Mouse (Mus musculus): ENCODE measurements around the gene Frmpd1. TPM values are rescaled to one million over a fixed set of nuclear protein-coding genes. Genes with fewer than 3 reads are reported as not detected.
A peak's percentile ranks its signal among the peaks of the same experiment; 100 is the strongest.

Gene Frmpd1
- polyA plus RNA-seq, 1 experiment from 2014 or later, result 0.27 TPM

DNA sequence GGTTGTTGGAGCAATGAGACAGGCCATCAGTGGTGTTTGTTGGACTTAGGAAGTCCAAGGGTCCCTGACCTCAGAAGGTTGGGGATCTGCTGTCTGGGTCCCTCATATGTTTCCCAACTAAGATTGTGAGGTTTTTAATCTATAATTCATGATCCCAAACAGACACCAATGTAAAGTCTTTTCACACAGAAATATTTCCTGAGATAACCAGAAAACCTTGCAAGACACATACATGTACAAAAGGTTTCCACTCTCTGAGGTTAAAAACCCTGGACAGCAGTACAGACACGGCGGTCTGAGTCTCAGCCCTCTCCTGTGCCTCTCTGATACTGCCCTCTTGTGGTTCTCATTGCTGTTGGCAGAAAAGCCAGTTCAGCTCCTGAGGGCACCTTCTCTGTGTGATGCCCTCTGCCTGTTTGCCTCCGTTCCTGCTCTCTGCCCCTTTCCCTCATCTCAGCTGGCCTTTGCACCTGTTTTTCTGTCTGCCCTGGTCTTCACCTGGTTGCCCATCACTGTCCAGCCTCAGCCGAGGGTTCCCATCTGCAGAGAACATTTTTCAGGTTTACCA is 95.4 kb downstream of the Frmpd1 start:
- Histone ChIP-seq H3K9ac (no peak overlapping the region), H3K27ac (no peak overlapping the region), H3K36me3 (no peaks in the 10 kb centered on the region), H3K4me1 (no peaks in the 10 kb centered on the region), H3K4me3 (no peak overlapping the region), H3K4me2 (no peak overlapping the region), H3K27me3 (replicated peaks) (0 out of 2 replicates have a peak, but pooled peaks cover 4% of the 10 kb centered on the region), H3K9me3 (replicated peaks) (no peaks in the 10 kb centered on the region)
- ATAC-seq, result peak; percentile 30; the same call in 1 of the 2 replicates
- WGBS (ENCODE audit: insufficient replicate concordance), result 14% methylated on average over 4 of the region's 4 CpGs

DNA sequence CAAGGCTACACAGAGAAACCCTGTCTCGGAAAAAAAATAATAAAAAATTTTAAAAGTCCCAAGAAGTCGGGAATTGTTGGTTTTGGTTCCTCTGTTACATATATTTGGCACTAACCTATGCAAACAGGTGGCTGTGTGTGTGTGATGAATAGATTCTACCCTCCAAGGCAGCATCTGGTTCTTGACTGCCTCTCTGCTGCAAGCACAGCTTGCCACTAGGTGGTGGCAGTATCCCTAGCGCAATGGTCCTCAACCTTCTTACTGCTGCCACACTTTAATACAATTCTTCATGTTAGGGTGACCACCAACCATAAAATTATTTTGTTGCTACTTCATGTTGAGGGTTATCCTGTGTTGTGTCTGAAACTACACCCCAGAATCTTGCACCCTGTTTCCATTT is 101.6 kb downstream of the Frmpd1 start:
- Histone ChIP-seq H3K27ac (no peak overlapping the region), H3K4me2 (no peak overlapping the region), H3K27me3 (replicated peaks) (peaks cover 13% of the 10 kb centered on the region), H3K4me1 (no peaks in the 10 kb centered on the region), H3K9me3 (replicated peaks) (no peaks in the 10 kb centered on the region), H3K36me3 (no peaks in the 10 kb centered on the region), H3K4me3 (no peak overlapping the region), H3K9ac (no peak overlapping the region)
- WGBS (ENCODE audit: insufficient replicate concordance), result 36% methylated on average over 3 of the region's 3 CpGs
- no peak for ATAC-seq

DNA sequence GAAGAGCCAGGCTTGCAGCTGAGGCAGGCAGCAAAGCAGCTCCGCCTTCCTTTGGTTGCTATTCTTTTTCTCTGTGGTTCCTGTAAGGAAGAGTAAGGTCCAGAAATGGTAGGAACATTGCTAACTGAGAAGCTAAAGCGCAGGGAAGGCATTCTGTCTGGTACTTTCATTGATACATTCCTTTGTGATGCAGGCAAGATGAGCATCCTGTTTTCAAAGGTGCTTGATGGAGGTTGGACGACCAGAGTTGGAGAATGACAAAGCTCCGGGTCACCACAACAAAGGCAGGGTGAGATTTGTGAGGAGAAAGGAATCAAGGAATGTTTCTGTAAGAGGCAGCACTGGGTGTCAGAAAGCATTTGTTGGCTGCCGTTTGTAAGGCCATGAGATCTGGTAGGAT is 103.2 kb downstream of the Frmpd1 start:
- H3K27ac ChIP-seq, result no peak overlapping the region
- 67% methylated on average over 5 of the region's 5 CpGs for WGBS (ENCODE audit: insufficient replicate concordance)
- no peaks in the 10 kb centered on the region for H3K36me3 ChIP-seq
- no peaks in the 10 kb centered on the region for H3K4me1 ChIP-seq
- H3K9me3 ChIP-seq (replicated peaks), result no peaks in the 10 kb centered on the region
- ATAC-seq, result no peak
- H3K4me2 ChIP-seq, result no peak overlapping the region
- no peak overlapping the region for H3K9ac ChIP-seq
- H3K27me3 ChIP-seq (replicated peaks), result peaks cover 13% of the 10 kb centered on the region
- H3K4me3 ChIP-seq, result no peak overlapping the region

DNA sequence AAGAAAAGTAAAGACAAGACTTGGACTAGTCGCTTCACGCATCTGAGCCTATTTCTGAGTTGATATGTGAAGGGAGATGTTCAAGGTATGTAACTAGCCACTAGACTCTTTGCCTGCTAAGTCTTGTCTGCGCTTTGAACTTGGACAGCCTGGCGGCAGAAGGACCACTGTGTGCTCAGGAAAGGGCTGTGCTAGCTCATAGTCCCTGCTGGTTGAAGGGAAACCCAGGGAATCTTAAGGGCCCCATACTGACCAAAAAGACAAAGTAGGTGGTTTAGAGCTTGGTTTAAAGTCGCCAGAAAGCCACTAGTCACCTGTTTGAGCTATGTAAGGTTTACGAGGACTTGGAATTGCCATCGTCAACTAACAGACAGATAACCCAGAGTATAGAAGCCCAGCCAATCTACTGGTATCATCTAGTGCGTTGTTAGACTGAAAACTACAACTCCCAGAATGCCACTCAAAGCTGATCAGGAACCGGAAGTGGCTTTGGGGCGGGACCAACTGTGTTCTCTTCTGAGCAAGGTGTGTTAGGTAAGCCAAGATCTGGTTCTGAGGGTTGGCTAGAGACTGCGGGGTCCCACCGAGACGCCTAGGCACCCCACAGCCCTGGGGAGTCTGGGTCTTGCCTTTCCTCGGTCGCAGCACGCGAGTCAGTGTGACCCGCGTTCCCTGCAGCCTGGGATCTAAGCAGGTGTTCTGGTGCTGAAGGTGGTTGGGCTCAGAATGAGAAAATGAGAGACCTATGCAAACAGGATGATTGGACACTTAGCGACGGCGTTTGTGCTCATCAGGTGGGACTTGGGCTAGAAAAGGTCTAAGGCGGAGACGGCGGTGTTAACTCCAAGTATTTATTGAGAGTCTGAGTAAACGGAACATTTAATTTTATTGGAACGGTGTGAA is 112.2 kb downstream of the Frmpd1 start, which contains the start of gene Trmt10b:
Gene Trmt10b, plus strand, starts transcription at position 466 of the 903 bp plus-strand sequence.
- WGBS (ENCODE audit: insufficient replicate concordance), result 16% methylated on average over 27 of the region's 27 CpGs
- peak within 1 kb of the TSS; percentile 77 for H3K4me2 ChIP-seq
- H3K27ac ChIP-seq, result no peak within 1 kb of the TSS

DNA sequence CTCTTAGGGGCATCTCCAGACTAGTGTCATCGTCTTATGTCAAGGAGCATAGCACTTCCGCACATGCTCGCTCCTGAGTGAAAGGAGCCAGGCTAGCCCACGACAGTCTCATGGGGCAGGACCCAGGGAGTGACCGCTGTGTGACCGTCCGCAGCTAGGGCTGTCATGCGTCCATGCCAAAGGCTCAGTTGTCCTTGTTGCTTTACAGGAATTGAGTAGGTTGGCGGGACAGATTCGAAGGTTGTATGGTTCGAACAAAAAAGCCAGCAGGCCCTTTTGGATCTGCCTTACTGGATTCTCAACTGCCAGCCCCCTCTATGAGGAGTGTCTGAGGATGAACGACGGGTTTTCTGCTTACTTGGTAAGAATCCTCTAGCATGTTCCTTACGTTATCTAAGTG is 120.9 kb downstream of the Frmpd1 start:
- no peak overlapping the region for H3K9ac ChIP-seq
- H3K4me2 ChIP-seq, result no peak overlapping the region
- no peaks in the 10 kb centered on the region for H3K9me3 ChIP-seq (replicated peaks)
- no peak for ATAC-seq
- no peak overlapping the region for H3K4me3 ChIP-seq
- no peak overlapping the region for H3K27ac ChIP-seq
- no peaks in the 10 kb centered on the region for H3K27me3 ChIP-seq (replicated peaks)
- no peaks in the 10 kb centered on the region for H3K4me1 ChIP-seq
- 88% methylated on average over 14 of the region's 14 CpGs for WGBS (ENCODE audit: insufficient replicate concordance)
- H3K36me3 ChIP-seq, result peaks cover 62% of the 10 kb centered on the region

More for the DNA sequence above, 112.2 kb downstream of the Frmpd1 start, which contains the start of gene Trmt10b:
- peak within 1 kb of the TSS; percentile 69 for H3K9ac ChIP-seq
- H3K36me3 ChIP-seq, result peaks cover 16% of the 10 kb centered on the region
- H3K27me3 ChIP-seq (replicated peaks), result no peaks in the 10 kb centered on the region
- no peaks in the 10 kb centered on the region for H3K9me3 ChIP-seq (replicated peaks)
- peak; percentile 87 for ATAC-seq
- H3K4me1 ChIP-seq, result peaks cover 12% of the 10 kb centered on the region
- H3K4me3 ChIP-seq, result peak within 1 kb of the TSS; percentile 72

DNA sequence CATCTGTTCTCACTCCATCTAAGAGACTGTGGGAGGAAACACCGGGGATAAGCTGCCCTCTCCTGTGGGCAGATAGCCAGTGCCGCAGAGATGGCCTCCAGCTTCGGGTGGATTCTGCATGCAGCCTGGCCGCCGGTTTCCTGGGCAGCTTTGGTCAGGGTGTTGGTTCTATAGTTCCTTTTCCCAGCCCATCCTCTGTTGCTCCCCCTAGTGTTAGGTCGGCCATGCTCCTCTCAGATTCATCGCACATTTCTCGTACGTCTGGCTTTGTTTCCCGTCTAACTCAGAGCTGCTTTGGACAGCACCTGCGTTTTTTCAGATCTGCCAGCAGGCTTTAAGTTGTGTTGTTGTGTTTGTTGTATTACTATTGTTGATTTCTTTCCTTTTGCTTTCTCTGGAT is 123.4 kb downstream of the Frmpd1 start:
- Histone ChIP-seq H3K4me2 (no peak overlapping the region), H3K27ac (no peak overlapping the region), H3K36me3 (peaks cover 48% of the 10 kb centered on the region), H3K4me3 (no peak overlapping the region), H3K9ac (no peak overlapping the region), H3K27me3 (replicated peaks) (no peaks in the 10 kb centered on the region), H3K9me3 (replicated peaks) (no peaks in the 10 kb centered on the region), H3K4me1 (no peaks in the 10 kb centered on the region)
- WGBS (ENCODE audit: insufficient replicate concordance), result 40% methylated on average over 11 of the region's 11 CpGs
- ATAC-seq, result no peak

DNA sequence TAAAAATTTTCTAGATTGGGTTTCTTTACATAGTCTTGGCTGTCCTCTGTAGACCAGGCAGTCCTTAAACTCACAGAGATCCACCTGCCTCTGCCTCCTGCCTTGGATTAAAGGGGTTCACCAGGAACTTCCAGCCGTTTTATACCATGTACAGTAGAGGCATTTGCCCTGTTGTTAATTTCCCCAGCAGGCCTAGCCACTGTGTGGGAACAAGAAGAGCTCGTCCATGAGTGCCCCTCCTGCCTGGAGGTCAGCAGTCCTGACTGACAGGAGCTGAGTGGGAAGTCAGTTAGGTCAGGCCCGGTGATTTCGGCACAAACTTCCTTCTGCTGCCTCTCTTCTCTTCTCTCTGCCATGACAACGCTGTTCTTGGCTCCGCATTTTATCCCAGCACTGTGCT is 123.9 kb downstream of the Frmpd1 start:
- Histone ChIP-seq H3K9ac (no peak overlapping the region), H3K9me3 (replicated peaks) (no peaks in the 10 kb centered on the region), H3K27ac (no peak overlapping the region), H3K27me3 (replicated peaks) (no peaks in the 10 kb centered on the region), H3K36me3 (peaks cover 46% of the 10 kb centered on the region), H3K4me1 (no peaks in the 10 kb centered on the region), H3K4me2 (no peak overlapping the region), H3K4me3 (no peak overlapping the region)
- ATAC-seq, result no peak
- WGBS (ENCODE audit: insufficient replicate concordance), result 71% methylated on average over 6 of the region's 6 CpGs

DNA sequence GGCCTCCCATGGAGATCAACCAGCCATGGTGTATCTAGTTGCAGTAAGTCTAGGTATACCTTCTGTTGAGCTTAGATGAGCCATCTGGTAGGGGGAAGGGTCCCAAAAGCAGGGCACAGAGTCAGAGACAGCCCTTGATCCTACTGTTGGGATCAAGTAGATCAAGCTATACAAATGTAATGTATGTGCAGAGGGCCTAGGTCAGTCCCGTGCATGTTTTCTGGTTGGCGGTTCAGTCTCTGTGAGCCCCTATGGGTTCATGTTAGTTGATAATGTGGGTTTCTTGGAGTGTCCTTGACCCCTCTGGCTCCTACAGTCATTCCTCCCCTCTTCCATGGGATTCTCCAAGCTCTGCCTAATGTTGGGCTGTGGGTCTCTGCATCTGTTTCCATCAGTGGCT is 126.4 kb downstream of the Frmpd1 start:
- Histone ChIP-seq H3K9ac (no peak overlapping the region), H3K27ac (no peak overlapping the region), H3K4me1 (no peaks in the 10 kb centered on the region), H3K36me3 (peaks cover 43% of the 10 kb centered on the region), H3K9me3 (replicated peaks) (no peaks in the 10 kb centered on the region), H3K4me3 (no peak overlapping the region), H3K27me3 (replicated peaks) (no peaks in the 10 kb centered on the region), H3K4me2 (no peak overlapping the region)
- WGBS (ENCODE audit: insufficient replicate concordance), result 82% methylated on average over 2 of the region's 2 CpGs
- ATAC-seq, result no peak

DNA sequence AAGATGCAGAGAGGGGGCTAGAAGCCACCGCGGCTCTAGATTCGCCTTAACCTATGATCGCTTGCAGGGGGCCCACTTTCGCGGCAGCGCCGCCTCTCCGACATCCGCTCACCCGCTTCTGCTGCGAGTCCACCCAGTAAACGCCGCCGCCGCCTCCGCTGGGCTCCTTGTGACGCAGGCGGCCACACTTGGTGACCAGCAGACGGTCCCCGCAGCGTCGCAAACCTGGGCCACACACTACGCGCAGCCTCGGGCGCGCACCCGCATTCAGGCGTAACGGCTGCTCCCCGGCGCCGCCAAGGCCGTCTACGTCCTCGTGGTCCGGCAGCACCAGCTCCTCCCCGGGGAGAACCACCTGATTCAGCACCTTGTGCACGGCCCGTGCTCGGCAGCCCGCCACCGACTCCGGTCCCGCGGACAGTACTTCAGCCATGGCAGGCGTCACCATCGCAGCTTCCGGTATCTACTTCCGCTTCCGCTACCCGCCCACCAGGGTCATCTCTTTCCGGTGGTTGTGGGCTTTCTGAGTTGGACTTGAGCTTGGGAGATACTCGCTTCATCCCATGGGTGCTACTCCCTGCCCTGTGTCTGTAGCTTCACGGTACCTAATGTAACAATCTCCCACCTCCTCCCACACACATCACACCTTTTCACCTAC is 135.6 kb downstream of the Frmpd1 start:
- peak overlapping the region; percentile 82 for H3K4me2 ChIP-seq
- H3K9me3 ChIP-seq (replicated peaks), result no peaks in the 10 kb centered on the region
- peaks cover 16% of the 10 kb centered on the region for H3K27me3 ChIP-seq (replicated peaks)
- under 1% methylated on average over 56 of the region's 56 CpGs for WGBS (ENCODE audit: insufficient replicate concordance)
- peak overlapping the region; percentile 83 for H3K4me3 ChIP-seq
- H3K36me3 ChIP-seq, result peaks cover 32% of the 10 kb centered on the region
- peak overlapping the region; percentile 84 for H3K9ac ChIP-seq
- peak overlapping the region; percentile 89 for H3K27ac ChIP-seq
- peak; percentile 89 for ATAC-seq
- H3K4me1 ChIP-seq, result peaks cover 21% of the 10 kb centered on the region

DNA sequence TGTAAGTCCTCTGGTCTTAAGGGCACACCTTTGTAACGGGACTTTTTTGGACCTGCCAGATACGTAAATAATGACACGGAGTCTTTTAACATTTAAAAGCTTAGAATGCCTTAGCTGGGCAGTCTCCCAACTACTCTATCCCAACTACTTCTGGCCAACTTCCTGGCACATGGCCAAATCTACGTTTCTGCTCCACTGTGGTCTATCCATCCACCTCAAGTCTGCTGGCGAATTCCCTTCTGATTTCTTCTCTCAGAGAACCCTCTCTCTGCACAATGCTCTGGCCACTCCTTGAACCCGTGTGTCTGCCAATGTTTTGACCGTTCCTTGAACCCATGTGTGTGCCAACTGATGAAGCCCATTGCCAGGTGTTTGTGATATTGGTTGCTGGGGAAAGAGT is 146.5 kb downstream of the Frmpd1 start:
- no peak for ATAC-seq
- Histone ChIP-seq H3K36me3 (no peaks in the 10 kb centered on the region), H3K4me1 (no peaks in the 10 kb centered on the region), H3K27me3 (replicated peaks) (peaks cover 19% of the 10 kb centered on the region), H3K4me2 (no peak overlapping the region), H3K9ac (no peak overlapping the region), H3K9me3 (replicated peaks) (no peaks in the 10 kb centered on the region), H3K27ac (no peak overlapping the region), H3K4me3 (no peak overlapping the region)
- 71% methylated on average over 7 of the region's 7 CpGs for WGBS (ENCODE audit: insufficient replicate concordance)

DNA sequence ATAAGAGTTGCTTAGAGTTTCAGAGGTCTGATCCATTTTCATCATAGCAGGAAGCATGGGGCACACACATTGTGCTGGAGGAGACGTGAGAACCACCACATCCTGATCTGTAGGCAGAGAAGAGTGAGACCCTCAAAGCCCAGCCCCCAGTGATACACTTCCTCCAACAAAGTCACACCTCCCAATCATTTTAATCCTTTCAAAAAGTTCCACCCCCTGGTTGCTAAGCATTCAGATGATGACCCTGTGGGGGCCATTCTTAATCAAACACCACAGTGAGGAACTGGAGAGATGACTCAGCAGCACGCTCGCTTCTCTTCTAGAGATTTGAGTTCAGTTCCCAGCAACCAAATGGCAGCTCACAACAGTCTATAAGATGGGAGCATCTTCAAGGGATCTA is 147.8 kb downstream of the Frmpd1 start:
- H3K9me3 ChIP-seq (replicated peaks), result no peaks in the 10 kb centered on the region
- H3K27ac ChIP-seq, result no peak overlapping the region
- H3K4me1 ChIP-seq, result no peaks in the 10 kb centered on the region
- WGBS (ENCODE audit: insufficient replicate concordance), result 35% methylated on average over 3 of the region's 3 CpGs
- peaks cover 9% of the 10 kb centered on the region for H3K27me3 ChIP-seq (replicated peaks)
- no peaks in the 10 kb centered on the region for H3K36me3 ChIP-seq
- no peak overlapping the region for H3K4me3 ChIP-seq
- H3K4me2 ChIP-seq, result no peak overlapping the region
- ATAC-seq, result no peak
- H3K9ac ChIP-seq, result no peak overlapping the region
